Mouse (Mus musculus) cerebellum, adult 11 months (tissue): ENCODE measurements around the gene Gm42906.

Source experiments
- DNase-seq: peaks from one replicate; pipeline ENCODE4 v3.0.0; 2022

The Gm42906 gene

DNA sequence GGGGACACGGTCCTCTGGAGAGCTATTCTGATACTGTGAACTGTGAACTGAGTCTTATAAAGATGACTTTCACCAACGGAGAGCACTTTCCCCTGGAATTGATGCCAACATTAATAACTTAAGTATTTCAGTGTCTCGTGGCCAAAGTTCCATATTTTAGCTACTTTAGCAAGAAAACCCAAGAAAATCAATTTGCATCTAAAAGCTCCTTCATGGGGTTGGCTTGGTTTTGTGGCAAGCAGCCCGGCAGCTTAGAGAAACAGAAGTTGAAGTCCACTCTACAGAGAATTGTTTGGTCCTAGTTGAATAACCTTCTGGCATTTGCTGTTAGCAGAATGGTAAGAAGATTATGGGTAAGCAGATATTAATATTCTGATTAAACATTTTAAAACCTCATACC lies 196.6 kb downstream of the Gm42906 start:
- DNase-seq, result no peak

DNA sequence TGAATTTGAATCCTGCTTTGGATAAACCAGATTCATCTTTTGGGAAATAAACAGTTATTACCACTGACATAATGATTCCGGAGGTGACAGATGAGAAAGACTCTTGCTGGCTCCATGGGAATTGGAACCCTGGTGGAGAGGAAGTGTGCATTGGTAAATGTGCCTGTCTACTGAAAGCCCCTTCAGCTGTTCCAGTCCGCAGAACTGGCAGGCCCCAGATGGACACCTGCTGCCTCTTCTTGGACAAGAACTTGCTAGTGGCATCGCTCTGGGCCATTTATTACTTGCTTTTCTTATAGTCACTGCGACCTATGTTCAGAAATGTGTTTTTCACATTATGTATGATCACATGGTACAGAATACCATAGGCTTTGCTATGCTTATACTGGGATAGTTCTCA lies 197.5 kb downstream of the Gm42906 start:
- no peak for DNase-seq

DNA sequence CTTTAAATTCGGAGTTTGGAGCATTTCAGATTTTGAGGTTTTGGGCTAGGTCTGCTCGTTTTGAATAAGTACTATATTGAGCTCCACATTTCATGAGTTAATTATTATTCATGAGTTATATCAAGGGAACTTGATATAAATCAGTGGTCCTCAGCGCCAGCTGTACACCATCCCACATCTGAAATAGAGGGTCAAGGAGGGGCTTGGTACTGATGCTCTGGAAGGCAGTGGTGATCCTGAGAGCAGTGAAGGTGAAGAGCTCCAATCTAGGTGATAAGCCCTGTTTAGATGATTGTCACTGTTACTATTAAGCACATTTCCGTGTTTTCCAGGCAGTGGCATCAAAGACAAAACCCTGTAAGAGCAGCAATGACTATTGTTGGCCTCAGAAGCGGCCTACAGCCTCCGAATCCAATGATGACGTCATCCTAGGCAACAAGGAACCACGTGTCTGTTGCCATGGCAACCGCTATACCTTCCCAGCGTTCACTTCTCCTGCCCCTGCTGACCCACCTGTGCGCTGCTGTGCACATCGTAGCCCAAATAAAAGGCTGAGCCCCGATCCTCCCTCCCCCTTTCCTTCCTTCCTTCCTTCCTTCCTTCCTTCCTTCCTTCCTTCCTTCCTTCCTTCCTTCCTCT lies 199.5 kb downstream of the Gm42906 start:
- no peak for DNase-seq

DNA sequence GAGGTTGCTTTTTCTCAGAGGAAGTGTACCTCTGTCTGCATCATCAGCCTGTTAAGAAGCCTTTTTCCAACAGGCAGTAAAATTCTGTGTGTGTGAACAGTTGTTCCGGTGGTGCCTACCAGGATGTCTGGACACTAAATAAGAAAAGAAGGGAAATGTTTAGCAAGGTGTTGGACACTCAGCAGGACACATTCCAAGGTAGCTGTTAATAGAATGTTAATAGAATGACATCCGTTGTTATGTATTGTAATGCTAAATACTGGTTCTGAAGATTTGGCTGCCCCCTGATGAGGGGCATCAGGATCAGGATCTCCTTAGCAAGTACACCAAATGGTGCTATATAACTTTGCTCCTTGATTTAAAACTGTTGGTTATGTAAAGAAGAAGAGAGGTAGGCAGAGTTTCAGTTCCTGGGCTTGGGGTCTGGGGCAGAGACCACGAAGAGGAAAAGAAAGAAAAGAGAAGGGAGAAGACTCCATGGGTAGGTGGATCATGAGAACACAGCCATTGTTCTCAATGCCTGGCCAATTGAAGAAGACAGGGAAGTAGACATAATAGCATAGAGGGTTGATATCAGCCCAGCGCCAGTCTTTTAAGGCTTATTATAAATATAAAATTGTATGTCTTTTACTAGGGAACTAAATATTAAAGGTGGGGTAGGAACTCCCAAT lies 204.1 kb downstream of the Gm42906 start:
- DNase-seq, result no peak

DNA sequence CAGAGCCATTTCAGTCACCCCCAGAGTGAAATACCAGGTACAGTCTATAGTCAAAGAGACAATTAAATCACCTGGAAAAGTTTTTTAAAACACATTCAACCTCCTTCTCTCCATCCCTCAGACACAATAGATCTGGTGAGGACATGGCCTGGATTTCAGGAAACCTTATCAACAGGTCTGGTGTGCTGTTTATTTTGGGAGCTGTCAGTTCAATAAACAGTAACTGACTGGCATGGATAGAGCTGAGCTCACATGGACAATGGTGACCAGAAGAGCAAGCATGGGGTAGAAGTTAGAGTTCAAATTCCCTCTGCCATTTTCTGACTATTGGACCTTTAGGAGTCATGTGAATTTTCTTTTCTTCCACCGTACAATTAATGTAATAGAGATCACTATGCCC lies 205.2 kb downstream of the Gm42906 start:
- no peak for DNase-seq

DNA sequence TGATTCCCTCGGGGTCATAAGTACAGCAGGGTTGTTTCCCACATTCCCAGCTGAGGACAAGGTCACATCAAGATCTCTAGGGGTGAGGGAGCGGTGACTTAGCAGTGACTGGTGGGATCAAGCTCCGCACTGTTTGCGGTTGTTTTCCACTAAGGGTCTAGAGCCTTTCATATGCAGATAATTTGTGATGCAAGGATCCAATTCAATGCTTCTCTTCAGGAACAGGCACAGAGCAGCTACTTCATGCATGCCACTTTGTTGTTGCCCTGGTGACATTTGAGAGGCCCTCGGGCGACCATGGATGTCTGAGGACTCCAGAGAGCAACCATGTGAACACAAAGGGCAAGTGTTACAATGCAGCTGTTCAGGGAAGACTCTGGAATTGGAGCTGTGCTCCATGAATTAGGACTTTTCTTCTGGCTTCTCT lies 209.3 kb downstream of the Gm42906 start:
- no peak for DNase-seq

DNA sequence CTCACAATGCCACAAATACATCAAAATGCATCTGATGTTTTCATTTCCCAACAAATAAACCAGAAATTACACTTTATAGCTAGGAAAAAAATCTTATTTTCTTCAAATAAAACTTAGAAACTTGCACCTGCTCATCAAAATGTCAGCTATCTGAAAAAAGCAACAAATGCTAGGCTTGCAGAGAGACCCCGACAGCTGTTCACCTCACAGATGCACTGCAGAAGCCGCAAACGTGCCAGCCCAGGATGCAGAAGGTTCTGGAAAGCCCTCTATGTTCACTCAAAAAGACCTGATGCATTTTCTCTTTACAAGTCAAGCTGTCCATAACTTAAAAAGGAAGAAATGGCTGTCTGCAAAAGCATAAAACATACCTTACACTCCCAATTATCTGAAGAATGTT lies 214.9 kb downstream of the Gm42906 start:
- no peak for DNase-seq

DNA sequence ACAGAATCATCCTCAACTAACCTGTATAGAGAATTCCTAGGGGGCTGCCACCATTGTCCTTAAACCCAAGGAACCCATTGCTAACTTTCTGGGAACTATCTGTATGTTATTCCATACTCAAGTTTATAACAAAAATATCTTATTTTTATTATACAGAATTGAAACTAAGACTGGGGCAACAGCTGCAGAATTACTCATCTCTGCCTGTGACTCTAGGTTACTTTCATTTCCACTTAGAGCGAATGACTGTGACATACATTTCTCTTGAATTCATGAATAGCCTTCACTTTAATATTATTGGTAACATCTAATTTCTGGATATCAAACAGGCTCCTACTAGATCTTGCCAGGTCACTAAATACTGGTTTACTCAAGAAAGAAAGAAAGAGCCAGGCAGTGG lies 217.1 kb downstream of the Gm42906 start:
- DNase-seq, result no peak

DNA sequence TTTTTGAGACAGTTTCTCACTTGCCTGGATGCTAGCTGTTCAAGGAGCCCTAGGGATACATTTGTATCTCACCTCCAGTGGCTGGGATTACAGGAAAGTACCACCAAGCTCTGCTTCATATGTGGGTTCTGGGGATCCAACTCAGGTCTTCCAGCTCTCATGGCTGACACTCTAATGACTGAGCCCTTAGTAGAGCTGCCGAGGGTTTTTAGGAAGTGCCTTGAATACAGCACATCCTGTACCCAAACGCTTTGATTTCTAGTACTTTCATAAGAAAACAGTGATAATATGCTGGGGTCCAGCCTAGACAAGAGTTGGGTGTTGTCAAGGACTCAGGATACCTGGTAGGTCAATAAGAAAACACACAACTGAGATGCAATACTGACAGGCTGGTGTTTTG lies 217.9 kb downstream of the Gm42906 start:
- no peak for DNase-seq

DNA sequence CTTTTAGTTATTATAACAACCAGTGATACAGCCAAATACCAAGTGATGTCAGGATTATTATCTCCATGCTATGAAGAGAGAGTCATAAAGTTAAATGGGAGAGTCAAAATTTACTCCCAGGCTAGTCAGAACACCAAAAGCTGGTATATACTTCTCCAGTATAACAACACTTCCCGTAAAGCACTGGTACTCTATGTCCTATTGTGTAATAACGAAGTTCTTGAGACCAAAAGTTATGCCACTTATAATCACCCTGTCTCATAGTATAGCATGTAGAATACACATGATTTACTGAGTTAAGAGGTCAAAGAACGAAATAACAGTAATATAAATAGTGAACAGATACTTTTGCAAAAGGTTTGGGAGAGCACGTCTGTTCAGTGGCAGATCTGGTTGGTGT lies 222.9 kb downstream of the Gm42906 start:
- no peak for DNase-seq

DNA sequence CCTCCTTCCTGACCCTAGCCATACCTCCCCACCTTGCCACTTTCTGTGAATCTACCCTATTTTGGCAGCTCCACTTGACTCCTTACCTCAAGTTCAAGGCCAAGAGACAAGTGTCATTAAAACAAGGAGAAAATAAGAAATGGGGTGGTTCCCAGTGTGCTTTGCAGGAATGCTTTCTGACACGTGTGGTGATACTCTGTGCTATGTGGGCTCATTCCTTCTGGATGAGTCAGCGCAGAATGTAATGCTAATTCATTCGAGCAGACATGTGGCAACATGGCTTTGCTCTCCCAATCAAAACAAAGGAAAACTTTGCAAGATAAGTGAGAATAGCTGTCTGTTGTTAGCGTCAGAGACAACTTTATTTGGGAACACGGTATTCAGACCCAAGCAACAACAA lies 225.0 kb downstream of the Gm42906 start:
- no peak for DNase-seq

DNA sequence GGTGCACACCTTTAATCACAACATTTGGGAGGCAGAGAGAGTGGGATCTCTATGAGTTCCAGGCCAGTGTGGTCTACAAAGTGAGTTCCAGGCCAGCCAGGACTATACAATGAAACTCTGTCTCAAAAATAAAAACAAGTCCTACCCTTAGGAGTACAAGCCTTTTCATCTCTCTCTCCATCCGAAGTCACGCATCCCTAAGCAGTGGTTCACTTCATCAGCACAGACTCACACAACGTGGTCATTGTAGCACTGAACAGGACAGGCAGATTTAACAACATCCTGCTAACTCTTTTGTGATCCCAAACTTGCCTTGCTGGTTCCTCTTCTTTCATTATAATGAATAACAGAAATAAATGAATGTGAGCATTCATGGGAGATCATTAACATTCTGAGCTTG lies 226.7 kb downstream of the Gm42906 start:
- DNase-seq, result no peak

DNA sequence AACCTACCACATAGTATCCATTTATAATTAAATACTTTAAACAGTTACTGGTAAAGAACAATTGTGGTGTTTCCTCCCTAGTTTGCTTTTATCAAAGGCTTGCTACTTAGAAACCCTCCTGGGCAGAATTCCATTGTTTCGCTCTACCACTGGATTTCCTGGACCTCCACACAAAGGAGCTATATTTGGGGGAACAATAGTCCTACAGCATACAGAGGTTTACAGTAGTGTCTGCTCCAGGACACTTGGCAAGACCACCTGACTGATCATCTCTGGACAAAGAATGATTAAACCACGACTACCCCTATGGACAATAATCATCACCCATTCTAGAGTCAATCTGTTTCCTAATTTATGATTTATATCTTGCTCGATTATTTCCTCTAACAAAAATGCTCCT lies 228.7 kb downstream of the Gm42906 start:
- DNase-seq, result no peak

DNA sequence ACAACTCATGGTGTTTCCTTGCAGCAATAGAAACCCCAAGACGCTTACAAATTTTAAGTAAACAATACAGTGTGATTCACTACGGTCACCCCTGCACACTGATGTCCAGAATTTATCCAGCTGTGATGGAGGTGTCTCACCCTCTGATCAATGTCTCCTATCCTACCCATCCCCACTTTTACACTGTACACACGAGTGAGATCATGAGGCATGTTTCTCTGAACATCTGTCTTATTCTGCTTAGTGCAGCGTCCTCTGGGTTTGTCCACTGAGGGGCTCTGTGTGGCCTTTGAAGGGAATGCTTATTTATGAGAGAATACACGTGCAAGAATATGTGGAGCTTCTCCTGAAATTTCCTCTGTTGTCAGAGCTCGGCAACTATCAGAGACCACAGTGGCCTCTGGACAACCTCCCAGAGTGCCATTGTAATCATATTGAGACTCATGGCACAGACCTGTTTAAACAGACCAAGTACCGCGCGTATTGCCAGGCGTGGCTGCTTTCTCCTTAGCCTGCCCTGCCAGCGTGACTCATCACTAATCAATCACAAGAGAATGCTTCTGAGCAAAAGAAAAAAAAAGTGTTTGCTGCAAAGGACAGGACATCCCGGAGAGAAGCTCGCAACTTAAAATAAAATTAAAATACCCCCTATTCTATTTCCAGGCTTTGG lies 231.2 kb downstream of the Gm42906 start:
- no peak for DNase-seq

DNA sequence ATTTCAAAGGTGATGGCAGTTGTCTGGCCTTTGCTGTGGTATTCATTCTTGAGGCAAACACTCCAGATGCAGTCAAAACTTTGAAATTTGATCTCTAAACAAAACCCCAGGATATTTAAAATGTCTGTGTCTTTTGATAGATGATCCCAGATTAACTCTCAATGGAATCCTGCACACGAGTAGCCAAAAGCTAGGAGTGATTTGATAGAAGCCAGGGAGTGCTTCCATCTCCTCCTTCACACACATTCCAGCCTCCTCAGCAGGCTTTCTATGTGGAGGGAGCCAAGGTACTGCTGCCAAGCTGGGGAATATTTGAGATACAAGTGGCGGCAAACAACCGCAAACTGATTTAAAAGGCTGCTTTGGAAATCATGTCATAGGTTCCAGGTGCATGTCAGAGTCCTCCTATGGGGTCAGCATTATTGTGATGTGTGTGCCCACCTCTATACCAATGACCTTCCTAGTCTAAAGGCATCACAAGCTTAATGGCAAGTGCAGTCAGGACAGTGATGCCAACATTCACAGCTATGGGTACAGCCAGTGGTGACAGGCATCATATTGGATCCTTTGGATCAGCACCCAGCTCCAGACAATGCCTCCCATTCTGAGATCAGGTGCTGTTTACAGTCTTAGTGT lies 234.0 kb downstream of the Gm42906 start:
- DNase-seq, result no peak

DNA sequence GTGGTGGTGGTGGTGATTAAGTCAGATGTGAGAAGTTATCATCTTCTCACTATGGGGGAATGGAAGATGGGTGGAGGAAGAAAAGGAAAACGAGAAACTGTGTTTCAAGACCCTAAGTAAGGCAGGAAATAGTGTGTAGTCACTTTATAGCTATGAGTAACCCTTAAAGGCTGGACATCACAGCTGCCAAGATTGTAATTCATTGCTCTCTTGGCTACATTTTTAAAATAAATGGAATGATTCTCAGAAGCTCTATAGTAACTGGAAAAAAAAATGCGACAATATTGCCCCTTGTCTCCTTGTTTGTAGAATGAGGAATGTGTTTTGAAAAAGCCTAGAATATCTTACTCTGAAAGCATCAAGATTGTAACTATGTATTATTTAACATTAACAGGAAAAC lies 235.7 kb downstream of the Gm42906 start:
- DNase-seq, result no peak

DNA sequence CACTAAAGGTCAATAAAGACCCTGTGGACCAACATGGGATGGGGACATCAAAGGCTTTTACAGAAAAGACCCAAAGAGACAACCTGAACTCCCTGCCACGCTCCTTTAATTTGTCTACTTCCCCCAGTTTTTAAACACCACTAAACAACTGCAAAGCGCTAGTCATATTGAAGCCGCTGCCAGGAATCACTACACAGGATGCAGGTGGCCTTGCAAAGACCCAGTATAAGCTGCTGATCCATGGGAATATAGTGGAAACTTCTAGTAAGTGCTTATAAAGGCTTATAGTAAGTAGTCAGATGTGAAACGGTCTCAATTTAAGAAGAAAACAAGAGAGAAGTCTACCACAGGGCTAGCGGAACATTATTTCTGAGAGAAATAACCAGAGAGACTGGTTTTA lies 237.2 kb downstream of the Gm42906 start:
- DNase-seq, result no peak

DNA sequence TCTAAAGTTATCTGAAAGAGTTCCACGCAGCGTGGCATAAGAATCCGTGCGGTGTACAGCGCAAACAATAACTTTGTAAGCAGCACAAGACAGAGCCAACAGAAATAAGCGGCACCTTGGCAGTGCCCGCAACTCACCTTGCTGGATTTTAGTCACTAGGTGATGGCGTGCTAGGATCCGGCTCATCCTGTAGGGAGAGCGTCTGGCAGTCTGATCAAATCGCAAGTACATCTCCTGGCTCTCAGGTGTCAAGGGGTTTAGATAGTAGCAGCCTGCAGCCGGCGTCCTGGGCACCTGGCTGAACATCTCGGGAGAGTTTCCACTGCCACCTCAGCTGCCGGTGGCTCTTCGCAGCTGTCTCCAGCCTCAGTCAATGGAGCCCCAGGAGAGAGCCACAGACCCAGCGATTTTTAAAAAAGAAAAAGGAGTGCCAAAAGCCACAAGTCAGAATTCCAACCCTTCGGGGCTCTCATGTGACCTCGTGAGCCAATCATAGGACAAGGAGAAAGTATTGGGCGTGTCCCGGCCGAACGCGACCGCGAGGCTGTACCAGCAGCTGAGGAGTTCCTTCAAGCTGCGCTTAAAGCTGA lies 238.1 kb downstream of the Gm42906 start:
- DNase-seq, result no peak

DNA sequence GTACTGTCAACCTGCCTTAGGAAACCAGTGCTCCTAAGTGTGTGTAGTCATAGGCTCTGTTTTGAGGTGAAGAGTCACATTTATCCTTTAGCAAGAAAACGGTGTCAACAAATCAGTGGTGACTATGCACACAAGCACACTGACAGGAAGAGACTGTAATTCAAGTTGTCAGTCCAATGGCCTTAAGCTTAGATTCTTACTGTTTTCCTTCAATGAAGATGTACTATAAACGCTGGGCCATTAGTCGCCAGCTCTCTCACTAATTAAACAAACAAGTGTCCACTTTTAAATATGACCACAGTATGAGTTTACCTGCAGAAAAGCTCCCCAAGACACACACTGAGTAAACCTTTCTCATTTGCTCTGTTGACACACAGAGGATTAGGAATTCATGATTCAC lies 238.6 kb downstream of the Gm42906 start:
- no peak for DNase-seq

DNA sequence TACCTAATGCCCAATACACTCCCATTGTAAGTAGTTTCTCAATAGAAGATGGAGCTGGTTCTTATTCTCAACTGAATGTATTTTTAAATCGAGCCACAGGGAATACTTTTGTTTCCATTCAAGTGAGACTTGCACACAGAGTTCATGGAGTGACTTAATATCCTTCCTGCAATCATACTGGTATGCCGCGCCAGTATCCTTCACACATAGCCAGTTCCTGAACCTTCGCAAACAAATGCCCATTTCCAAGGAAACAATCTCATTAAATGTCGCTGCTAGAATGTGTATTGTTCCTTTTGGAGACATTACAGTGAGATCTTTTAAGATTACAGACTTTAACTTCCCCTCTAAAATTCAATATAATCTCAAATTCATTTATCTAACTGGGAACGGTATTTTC lies 239.3 kb downstream of the Gm42906 start:
- DNase-seq, result no peak

DNA sequence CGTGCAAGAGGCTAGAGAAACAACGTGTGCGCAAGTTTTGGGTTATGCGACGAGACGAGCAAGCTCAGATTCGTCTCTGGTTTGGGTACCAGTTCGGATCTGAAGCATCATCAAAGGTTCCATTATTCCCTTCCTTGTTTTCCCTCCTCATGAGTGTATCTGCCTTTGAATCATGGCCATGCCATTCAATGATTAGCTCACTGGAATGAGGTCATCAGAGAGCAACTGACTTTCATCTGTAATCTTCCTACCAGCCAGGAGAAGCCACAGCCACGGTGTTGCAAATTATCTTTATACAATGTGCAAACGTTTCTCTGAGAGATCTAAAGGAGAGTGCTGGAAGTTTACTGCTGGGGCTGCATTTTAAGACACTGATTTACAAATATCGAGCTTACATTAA lies 240.6 kb downstream of the Gm42906 start:
- DNase-seq, result no peak

DNA sequence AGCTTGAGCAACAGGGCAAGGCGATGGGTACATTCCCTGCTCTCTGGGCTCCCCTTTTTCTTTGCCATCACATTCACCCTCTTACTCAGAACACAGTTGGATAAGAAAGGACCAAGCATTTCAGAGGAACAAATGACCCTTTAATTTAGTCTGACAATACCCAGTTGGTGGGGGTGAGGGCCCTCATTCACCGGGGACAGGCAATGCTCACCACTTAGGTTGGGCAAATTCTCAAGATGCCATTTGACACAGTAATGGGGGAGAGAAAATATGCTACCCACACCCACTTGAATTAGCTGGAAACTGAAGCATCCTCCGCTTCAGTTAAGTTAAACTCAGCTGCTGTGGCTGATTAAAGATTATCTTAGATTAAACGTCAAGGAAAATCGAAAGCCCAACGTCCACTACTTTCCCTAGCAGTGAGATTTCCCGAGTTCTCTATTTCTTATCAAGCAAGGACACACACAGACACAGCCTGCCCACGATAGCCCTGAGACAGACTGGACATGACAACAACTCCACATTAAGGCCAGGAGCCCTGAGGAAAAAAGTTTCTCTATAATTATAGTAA lies 242.6 kb downstream of the Gm42906 start:
- DNase-seq, result no peak

DNA sequence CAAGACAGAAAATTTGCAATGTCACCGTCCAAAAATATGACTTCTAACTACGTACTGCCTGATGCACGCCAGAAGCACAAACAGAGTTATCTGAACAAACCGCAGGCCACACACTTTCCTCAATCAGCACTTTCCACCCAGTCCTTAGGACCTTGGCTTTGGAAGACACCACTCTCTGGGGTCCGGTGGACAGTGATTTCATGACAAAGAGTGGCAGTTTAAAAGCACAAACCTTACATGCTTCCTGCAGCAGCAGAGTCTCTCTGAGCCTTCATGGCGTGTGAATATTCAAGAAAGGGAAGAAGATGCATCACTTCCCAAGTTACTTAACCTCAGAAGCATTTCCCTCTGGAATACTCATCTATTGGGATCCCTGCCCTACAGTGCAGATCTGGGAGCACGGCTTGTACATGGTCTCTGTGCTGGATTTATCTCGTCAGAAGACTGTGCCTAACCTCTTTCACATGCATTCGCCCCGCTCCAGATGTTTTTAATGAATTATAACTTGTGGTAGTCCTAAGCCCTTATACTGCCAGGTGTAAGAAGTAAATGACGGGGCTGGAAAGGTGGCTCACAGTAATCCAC lies 244.2 kb downstream of the Gm42906 start:
- no peak for DNase-seq
